Mouse (Mus musculus): ENCODE data around the gene Cwc25. TPM values are rescaled to one million over a fixed set of nuclear protein-coding genes. Genes with fewer than 3 reads are reported as not detected.
"Not testable (repeated sequence)": the region's sequence is repeated elsewhere in the genome, so short reads cannot be mapped to it uniquely, and the experiment has no call there.

Gene Cwc25
- total RNA-seq, 2 experiments from 2014 or later, result 19.5 to 19.8 TPM

DNA sequence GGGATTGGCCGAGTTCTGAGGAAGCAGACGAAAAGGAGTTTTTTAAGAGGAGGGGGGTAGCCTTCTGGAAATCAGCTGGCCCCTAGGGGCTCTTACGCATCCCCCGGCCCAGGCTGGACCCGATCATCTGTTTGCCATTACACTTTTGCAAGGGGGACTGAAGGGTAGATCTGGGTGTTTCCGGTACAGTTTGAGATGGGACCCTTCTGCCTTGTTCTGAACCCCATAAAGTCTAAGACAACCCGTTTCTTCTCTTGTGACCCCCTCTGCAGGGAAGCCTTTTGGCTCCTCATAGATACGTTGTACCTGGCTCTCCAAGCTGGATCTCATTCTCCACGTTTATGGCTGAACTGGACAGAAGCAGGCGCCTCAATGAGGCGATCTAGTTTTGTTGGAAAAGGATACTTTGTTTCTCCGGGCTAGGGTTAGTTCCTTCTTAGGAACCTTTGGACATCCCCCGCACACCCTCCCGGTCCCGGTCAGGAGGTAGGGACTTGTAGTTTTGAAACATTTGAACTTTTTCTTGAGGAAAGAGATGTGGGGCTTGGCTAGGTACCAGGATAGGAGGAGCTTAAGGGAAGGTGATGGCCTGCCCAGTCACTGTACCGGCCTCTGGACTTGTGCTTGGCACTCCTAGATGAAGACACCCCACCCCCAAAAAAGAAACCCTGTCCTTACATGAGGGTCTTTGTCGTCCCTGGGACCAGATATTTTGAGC is 34.5 kb upstream of the Cwc25 start:
- no peak for DNase-seq

DNA sequence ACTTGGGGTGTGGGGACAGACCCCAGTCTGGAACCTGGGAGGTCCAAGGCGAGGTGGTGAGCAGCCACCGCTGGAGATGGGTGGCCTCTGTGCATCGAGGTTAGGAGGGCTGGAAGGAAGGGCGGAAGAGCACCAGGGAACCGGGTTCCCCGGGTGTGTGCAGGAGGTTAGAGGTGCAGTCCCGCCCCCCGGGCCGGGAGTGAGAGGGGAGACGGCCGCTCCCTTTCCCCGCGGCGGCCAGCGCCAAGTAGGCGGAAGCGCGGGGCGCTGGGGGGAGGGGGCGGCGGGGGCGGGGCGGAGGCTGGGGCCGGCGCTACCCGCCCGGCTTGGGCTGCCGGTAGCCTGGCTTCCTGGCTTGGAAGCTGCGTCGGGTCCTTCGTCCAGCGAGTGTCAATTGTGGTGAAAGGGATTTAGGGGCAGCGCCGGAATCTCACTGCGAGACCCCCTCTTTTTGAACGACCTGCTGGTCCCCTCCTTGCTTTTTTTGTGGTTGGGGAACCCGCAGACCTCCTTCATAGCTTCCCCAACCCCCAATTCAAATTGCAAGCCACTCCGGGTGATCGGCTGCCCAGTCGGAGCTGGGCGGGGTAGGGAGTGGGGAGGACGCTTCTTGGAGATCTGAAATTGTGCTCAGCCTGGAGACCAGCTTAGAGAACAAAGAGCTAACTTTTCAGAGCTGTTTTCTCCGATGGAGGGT is 33.8 kb upstream of the Cwc25 start:
- DNase-seq, result no peak

- peak; percentile 90 for DNase-seq
Observed at GRCm38 (mm10) chr11:97799146-97799993, 33.0 kb upstream of the Cwc25 start.

- peak; percentile 91 to 94 for DNase-seq
Observed at GRCm38 (mm10) chr11:97798782-97799145, 32.4 kb upstream of the Cwc25 start, which contains the start of gene Lasp1. Gene Lasp1 (plus strand): TSS chr11:97799000.

- no peak for DNase-seq
Observed at GRCm38 (mm10) chr11:97798083-97798435, 31.7 kb upstream of the Cwc25 start.

DNA sequence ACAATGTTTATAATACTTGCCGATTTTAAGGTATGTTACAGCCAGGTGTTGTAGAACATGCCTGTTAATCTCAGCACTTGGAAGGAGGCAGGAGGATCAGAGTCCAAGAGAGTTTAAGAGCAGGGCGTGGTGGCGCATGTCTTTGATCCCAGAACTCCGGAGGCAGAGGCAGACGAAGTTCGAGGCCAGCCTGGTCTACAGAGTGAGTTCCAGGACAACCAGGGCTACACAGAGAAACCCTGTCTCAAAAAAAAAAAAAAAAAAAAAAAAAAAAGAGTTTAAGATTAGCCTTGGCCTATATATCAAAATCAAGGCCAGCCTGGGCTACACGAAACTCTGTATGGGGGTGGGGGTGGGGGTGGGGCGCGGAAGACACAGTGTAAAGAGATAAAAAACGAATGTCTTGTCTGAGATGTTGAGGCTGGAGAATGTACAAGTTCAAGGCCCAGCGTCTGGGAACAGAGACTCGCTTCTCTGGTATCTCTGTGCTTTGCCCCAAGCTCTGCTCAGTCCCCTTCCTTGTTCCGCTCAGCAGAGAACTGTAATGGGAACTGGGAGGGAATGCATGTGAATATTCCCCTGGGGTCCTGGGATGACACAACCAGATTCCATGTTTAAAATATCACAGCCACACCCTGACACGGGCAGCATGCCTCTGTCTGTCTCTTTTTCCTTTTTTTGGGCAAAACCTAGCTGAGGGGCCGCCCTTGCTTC is 31.2 kb upstream of the Cwc25 start:
- no peak for DNase-seq

- DNase-seq, result peak; percentile 78 to 82
Observed at GRCm38 (mm10) chr11:97796910-97797309, 30.6 kb upstream of the Cwc25 start.

- no peak for DNase-seq
Observed at GRCm38 (mm10) chr11:97793165-97793564, 26.8 kb upstream of the Cwc25 start.

DNA sequence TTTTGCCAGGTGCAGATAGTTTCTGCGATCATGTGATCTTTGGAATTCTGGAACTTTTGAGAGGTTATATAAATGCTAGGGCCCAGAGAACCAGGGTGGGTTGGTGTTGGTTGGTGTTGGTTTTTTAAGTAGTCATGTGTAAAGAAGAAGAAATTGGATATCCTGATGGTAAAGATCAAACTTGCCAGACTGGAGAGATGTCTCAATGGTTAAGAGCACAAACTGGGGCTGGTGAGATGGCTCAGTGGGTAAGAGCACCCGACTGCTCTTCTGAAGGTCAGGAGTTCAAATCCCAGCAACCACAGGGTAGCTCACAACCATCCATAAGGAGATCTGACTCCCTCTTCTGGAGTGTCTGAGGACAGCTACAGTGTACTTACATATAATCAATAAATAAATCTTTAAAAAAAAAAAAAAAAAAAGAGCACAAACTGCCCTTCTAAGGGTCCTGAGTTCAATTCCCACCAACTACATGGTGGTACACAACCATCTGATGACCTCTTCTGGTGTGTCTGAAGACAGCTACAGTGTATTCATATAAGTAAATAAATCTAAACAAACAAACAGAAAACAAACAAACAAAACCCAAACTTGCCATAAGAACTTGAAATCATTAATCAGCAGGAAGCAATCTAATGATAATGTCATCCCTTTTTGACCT is 24.6 kb upstream of the Cwc25 start:
- not testable (repeated sequence) for DNase-seq

DNA sequence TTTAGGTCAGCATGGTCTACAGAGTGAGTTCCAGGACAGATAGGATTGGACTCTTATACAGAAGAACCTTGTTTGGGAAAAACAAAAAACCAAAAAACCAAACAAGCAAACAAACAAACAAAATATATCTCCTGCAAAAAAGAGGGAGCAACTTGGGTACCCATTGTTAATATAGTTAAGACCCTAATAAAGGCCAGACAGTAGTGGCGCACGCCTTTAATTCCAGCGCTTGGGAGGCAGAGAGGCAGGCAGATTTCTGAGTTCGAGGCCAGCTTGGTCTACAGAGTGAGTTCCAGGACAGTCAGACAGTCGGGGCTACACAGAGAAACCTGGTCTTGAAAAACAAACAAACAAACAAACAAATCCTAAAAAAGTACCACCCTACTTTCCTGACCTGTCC is 23.4 kb upstream of the Cwc25 start:
- no peak for DNase-seq

- DNase-seq, result no peak
Observed at GRCm38 (mm10) chr11:97787961-97788360, 21.6 kb upstream of the Cwc25 start.

DNA sequence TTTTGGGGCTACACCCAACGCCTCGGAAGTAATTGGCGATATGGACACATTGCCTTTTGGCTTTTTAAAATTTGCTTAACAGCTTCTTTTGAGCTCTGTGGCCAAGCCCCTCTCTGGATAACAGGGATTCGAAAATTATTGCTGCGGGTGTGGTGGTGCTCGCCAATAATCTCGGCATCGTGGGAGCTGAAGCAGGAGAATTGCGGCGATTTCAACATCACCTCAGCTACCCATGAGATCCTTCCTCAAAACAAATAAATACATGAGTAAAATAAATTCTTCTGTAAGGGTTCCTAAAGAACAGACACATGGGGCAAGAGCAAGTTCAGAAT is 16.2 kb upstream of the Cwc25 start:
- no peak for DNase-seq

DNA sequence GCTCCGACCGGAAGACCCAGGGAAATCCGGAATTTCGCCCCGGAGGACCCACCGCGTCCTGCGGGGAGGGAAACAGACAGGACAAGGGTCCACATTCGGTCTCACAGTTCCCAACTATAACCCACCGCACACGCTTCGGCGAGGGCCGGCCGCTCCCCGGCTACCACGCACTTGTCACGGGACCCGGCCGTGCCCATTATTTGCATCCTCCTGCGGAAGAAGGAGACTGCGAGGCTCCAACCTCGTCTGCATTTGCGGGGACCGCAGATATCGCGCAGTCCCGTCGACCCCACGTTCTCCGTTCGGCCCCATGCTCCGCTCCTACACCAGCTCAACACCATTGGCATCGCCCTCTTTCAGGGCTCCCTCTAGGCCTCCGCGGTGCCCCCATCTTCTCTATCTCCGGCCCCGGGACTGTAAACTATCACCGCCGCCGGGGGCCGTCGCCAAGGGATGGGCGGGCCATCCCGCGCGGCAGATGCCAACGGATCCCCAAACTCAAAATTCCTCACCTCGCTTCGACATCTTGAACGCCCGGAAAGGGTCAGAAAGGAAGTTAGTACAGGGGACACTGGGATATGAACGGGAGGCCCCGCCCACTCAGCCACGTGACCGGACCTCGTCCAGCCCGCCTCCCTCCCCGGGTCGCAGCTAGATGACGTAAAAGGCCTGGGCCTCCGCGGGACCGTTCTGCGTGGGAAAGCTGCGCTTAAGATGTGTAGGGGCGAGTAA is 15.6 kb upstream of the Cwc25 start, which contains the start of gene Rpl23:
TSS of gene Rpl23 (minus strand) at position 606 of the 732 bp plus-strand sequence.
- peak; percentile 99 for DNase-seq

DNA sequence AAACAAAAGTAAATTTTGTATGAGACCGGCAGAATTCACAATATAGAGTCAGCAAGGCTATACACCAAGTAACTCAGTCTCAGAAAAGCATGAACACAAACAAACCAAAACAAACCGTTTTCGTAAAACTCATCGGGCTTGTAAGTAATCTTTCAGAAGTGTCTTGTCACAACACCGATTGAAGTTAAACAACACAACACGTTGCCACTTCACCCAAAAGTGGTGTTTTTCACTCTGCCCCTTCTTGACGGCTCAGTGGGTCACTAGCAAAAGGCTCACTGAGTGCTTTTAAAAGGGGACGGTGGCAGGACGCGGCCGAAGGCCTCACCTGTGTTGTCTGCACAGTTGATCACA is 15.1 kb upstream of the Cwc25 start:
- DNase-seq, result no peak

DNA sequence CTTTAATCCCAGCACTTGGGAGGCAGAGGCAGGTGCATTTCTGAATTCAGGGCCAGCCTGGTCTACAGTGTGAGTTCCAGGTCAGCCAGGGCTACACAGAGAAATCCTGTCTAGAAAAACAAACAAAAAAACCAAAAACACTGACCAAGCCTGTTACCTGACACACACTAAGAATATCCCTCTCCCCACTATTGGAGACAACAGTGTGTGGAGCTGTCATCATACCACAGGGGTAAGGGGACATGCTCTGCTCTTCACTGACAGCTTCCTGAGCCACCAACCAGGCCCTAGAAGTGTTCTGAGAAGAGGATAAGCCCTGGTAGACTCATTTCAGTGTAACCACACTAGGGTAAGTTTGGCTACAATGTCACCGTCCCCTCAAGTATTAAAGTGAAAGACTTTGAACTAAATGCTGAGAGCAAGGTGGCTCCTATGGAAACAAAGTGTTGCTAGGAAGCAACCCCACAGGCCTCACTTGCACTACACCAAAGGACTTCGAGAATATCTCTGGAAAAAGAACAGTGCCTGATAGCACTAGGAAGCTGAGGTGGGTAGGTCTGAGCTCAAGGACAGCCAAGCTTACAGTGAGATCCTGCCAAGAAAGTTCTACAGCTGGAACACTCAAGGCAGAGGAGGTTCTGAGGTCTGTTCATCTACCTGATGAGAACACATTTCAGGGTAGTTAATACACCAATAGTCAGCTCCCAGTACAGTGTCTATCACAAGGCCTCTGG is 13.8 kb upstream of the Cwc25 start:
- no peak for DNase-seq

- DNase-seq, result no peak
Observed at GRCm38 (mm10) chr11:97778918-97779317, 12.6 kb upstream of the Cwc25 start.

GRCm38 (mm10) chr11:97777129-97777529 is 10.8 kb upstream of the Cwc25 start:
- DNase-seq, result no peak

GRCm38 (mm10) chr11:97776497-97777128 is 10.3 kb upstream of the Cwc25 start:
- DNase-seq, result no peak

GRCm38 (mm10) chr11:97775808-97776496 is 9.6 kb upstream of the Cwc25 start, which contains the start of gene 1700001P01Rik:
Gene 1700001P01Rik (minus strand): TSS chr11:97775918.
- DNase-seq, result no peak

Measured in layer of hippocampus, postnatal 36 days (tissue).